Mouse (Mus musculus) sigmoid colon, adult 10 weeks (tissue): ENCODE measurements around the gene Ostc. TPM values are rescaled to one million over a fixed set of nuclear protein-coding genes. Genes with fewer than 3 reads are reported as not detected.

Experiments
- polyA plus RNA-seq: library from polyadenylated mRNA; stranded (reverse); fragments of 350-450 nt; fragmentation: Illumina TruSeq; extraction: RNeasy Lipid Tissue Mini Kit (QIAGEN cat#74804); gene quantifications from one replicate; pipeline ENCODE4 v1.2.3, GENCODE M21; 2014; ENCODE audit warnings: low read depth, low replicate concordance

The Ostc gene
- 268 TPM for polyA plus RNA-seq

DNA sequence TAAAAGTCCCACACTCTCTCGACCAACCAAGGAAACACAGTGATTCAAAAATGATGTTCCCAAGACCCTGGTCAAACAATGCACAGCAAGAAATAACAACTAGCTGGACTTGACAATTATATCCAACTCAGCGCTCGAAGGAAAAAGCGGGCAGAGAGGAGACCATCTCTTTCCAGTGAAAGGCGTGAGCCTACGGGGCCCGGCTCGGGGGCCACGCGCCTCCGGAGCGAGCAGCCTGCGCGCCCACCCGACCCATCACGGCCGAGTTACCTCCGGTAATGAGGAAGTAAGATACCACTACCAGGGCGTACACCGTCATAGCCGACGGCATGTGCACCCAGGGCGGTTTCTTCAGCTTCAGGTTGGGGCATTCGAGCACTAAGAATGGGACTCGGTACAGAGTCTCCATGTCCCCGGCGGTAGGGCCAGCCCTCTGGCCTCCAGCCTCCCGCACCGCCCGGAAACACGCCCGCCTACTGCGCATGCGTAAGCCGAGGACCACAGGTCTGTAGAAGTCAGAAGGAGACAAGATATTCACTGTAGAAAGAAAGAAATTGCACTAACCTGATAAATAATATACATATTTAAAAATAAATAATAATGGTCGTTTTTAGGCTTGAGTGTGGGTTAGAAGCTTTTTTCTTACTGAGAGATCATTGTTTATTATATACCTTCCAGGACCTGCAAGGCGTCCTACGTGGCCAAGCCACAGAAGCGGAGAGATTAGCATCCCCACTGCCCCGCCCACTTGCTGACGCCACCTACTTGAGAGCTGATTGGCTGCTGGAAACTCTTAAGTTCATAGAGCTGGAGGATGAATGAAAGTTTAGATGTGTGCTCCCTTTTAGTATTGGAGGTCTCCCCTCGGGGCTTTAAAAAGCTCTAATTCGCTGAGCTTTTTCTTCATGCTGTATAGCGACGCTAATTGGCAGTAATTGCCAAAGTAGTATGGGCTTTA is at the start of gene Ostc:
Gene Ostc (minus strand): TSS at position 478 of the 958 bp plus-strand sequence.

DNA sequence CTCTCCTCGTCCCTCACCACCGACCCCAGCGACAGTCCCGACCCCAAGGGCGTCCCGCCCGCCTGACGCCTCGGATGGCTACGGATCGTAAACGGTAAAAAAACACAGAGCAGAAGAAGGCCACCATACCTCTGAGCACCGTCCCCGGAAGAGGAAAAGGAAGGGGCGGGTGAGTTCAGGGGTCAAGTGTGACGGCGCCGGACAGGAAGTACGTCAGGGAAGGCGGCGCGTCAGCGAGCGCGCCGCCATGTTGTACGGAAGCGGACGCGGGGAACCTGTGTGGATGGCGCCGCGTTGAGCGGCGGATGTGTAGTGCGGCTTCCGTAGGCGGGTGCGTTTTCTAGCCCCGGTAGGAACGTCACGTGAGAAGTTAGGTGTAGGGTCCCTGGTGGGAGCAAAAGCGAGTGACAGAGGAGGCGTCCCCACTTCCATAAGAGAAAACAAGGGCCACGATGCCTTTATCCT is 21.0 kb upstream of the Ostc start, which contains the start of gene Rpl34:
Gene Rpl34 (minus strand): TSS at position 210 of the 465 bp plus-strand sequence.

Other genes starting within 250 kb of the Ostc start
- gene Etnppl, start 92.0 kb downstream of the Ostc start, polyA plus RNA-seq = 4.3 TPM
- gene Rpl34, start 21.0 kb upstream of the Ostc start, polyA plus RNA-seq = 88.2 TPM